Mouse (Mus musculus): ENCODE measurements around the gene Mrrf. TPM values are rescaled to one million over a fixed set of nuclear protein-coding genes. Genes with fewer than 3 reads are reported as not detected.

Mrrf gene
- polyA plus RNA-seq, 1 experiment from 2014 or later = 21.0 TPM

DNA sequence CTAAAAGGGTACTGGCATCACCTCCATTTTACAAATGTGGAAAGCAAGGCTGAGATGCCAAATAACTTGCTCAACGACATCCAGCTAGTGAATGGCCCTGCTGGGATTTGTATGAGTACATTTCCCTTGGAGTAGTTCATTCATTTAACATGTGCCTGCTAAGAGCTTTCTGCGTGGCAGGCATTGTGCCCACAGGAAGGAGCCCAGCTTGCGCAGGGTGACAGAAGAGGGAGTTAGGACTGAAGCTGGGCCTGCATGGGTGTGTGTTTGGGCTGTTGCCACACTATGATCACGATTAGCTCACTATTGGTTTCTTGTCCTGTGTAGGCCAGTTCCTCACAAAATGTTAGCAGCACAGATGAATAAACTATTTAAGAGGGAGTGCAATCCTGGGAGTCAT, 84.7 kb downstream of the Mrrf start:
- 58% methylated on average over 4 of the region's 4 CpGs for WGBS
- Histone ChIP-seq H3K4me1 (replicated peaks; ENCODE audit: control insufficient read depth, insufficient read depth) (peaks cover 4% of the 10 kb centered on the region; the same call in 1 of the 2 replicates), H3K27me3 (ENCODE audit: control insufficient read depth, insufficient read depth, low read length) (no peaks in the 10 kb centered on the region), H3K9me3 (ENCODE audit: control insufficient read depth, low read length) (no peaks in the 10 kb centered on the region), H3K9ac (ENCODE audit: low read length) (no peak overlapping the region), H3K27ac (replicated peaks) (no peak overlapping the region), H3K36me3 (ENCODE audit: control insufficient read depth, insufficient read depth, low read length) (no peaks in the 10 kb centered on the region), H3K4me2 (replicated peaks; ENCODE audit: low read depth) (no peak overlapping the region), H3K4me3 (ENCODE audit: low read depth, low read length) (no peak overlapping the region)
- TF ChIP-seq CTCF (IDR thresholded peaks at IDR 0.05; ENCODE audit: low read depth) (no peak), EP300 (optimal IDR thresholded peaks at IDR 0.05) (no peak)
- no peak for DNase-seq (ENCODE audit: low spot score)
- no peak for ATAC-seq (ENCODE audit: low FRiP score, low TSS enrichment)

GRCm38 (mm10) chr2:36222168-36222848, 86.1 kb downstream of the Mrrf start:
- no peak overlapping the region for H3K4me3 ChIP-seq (ENCODE audit: low read depth, low read length)
- H3K27me3 ChIP-seq (ENCODE audit: control insufficient read depth, insufficient read depth, low read length) = no peaks in the 10 kb centered on the region
- no peak overlapping the region for H3K4me2 ChIP-seq (replicated peaks; ENCODE audit: low read depth)
- H3K4me1 ChIP-seq (replicated peaks; ENCODE audit: control insufficient read depth, insufficient read depth) = no peaks in the 10 kb centered on the region; the same call in 1 of the 2 replicates
- 57% methylated on average over 7 of the region's 7 CpGs for WGBS
- H3K36me3 ChIP-seq (ENCODE audit: control insufficient read depth, insufficient read depth, low read length) = no peaks in the 10 kb centered on the region
- no peak for DNase-seq (ENCODE audit: low spot score)
- H3K27ac ChIP-seq (replicated peaks) = no peak overlapping the region
- no peak for TF ChIP-seq EP300 (optimal IDR thresholded peaks at IDR 0.05)
- TF ChIP-seq CTCF (IDR thresholded peaks at IDR 0.05; ENCODE audit: low read depth) = no peak
- H3K9ac ChIP-seq (ENCODE audit: low read length) = no peak overlapping the region
- no peaks in the 10 kb centered on the region for H3K9me3 ChIP-seq (ENCODE audit: control insufficient read depth, low read length)
- no peak for ATAC-seq (ENCODE audit: low FRiP score, low TSS enrichment)

- Histone ChIP-seq H3K9ac (ENCODE audit: low read length) (no peak overlapping the region), H3K36me3 (ENCODE audit: control insufficient read depth, insufficient read depth, low read length) (no peaks in the 10 kb centered on the region), H3K9me3 (ENCODE audit: control insufficient read depth, low read length) (no peaks in the 10 kb centered on the region), H3K4me3 (ENCODE audit: low read depth, low read length) (no peak overlapping the region), H3K27ac (replicated peaks) (peak overlapping the region; percentile 20; the same call in 1 of the 2 replicates), H3K27me3 (ENCODE audit: control insufficient read depth, insufficient read depth, low read length) (no peaks in the 10 kb centered on the region), H3K4me1 (replicated peaks; ENCODE audit: control insufficient read depth, insufficient read depth) (no peaks in the 10 kb centered on the region), H3K4me2 (replicated peaks; ENCODE audit: low read depth) (no peak overlapping the region)
- TF ChIP-seq EP300 (optimal IDR thresholded peaks at IDR 0.05) (no peak), CTCF (IDR thresholded peaks at IDR 0.05; ENCODE audit: low read depth) (no peak)
- DNase-seq (ENCODE audit: low spot score) (no peak), ATAC-seq (ENCODE audit: low FRiP score, low TSS enrichment) (no peak)
Measured at GRCm38 (mm10) chr2:36223436-36223835, 87.2 kb downstream of the Mrrf start.

DNA sequence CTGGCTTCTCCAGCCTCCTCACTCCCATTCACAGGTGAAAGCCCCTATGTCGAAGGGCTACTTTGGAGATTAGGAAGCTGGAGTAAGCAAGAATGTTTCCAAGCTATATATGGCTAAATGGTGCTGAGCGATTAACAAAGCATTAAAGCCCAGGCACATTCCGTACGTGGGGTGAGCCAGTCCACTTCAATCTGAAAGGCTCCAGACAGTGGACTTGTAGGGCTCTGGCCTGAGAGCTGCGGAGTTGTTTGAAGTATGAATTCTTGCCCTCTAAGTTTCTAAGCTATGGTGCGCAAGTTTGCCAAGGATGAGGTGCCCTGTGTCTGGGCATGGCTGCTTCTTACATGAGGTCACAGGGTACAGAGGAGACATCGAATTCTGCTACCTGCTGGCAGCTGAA, 88.0 kb downstream of the Mrrf start:
- Histone ChIP-seq H3K27ac (replicated peaks) (peak overlapping the region; percentile 30; the same call in 1 of the 2 replicates), H3K36me3 (ENCODE audit: control insufficient read depth, insufficient read depth, low read length) (no peaks in the 10 kb centered on the region), H3K9me3 (ENCODE audit: control insufficient read depth, low read length) (no peaks in the 10 kb centered on the region), H3K4me1 (replicated peaks; ENCODE audit: control insufficient read depth, insufficient read depth) (no peaks in the 10 kb centered on the region), H3K9ac (ENCODE audit: low read length) (no peak overlapping the region), H3K4me3 (ENCODE audit: low read depth, low read length) (no peak overlapping the region), H3K4me2 (replicated peaks; ENCODE audit: low read depth) (no peak overlapping the region), H3K27me3 (ENCODE audit: control insufficient read depth, insufficient read depth, low read length) (no peaks in the 10 kb centered on the region)
- TF ChIP-seq CTCF (IDR thresholded peaks at IDR 0.05; ENCODE audit: low read depth) (no peak), EP300 (optimal IDR thresholded peaks at IDR 0.05) (peak; percentile 60)
- no peak for DNase-seq (ENCODE audit: low spot score)
- WGBS = 67% methylated on average over 7 of the region's 7 CpGs
- ATAC-seq (ENCODE audit: low FRiP score, low TSS enrichment) = 0 out of 2 replicates have a peak, but pooled peaks have one; percentile 31

DNA sequence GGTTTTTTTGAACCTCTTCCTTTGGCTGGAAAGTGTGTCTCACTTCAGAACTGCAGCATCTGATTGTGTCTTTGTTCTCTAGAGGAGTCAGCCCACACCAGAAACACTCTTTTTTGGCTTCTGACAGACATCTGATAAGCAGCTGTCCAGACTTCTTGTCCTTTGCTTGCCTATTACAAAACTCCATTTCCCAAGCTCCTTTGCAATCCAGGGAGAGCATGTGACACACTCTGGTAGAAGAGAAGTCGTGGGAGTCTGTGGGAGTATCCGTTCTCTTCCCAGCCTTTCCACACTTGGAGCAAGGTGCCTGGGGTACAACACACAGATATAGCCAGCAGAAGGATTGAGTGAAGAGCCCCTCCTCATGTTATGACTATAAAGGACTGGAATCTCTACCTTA, 88.4 kb downstream of the Mrrf start:
- no peaks in the 10 kb centered on the region for H3K9me3 ChIP-seq (ENCODE audit: control insufficient read depth, low read length)
- H3K4me3 ChIP-seq (ENCODE audit: low read depth, low read length) = no peak overlapping the region
- TF ChIP-seq EP300 (optimal IDR thresholded peaks at IDR 0.05) = no peak
- no peak for TF ChIP-seq CTCF (IDR thresholded peaks at IDR 0.05; ENCODE audit: low read depth)
- 20% methylated on average over 2 of the region's 2 CpGs for WGBS
- no peaks in the 10 kb centered on the region for H3K36me3 ChIP-seq (ENCODE audit: control insufficient read depth, insufficient read depth, low read length)
- H3K9ac ChIP-seq (ENCODE audit: low read length) = no peak overlapping the region
- H3K27ac ChIP-seq (replicated peaks) = peak overlapping the region; percentile 30; the same call in 1 of the 2 replicates
- no peak for DNase-seq (ENCODE audit: low spot score)
- no peak overlapping the region for H3K4me2 ChIP-seq (replicated peaks; ENCODE audit: low read depth)
- ATAC-seq (ENCODE audit: low FRiP score, low TSS enrichment) = no peak
- no peaks in the 10 kb centered on the region for H3K27me3 ChIP-seq (ENCODE audit: control insufficient read depth, insufficient read depth, low read length)
- H3K4me1 ChIP-seq (replicated peaks; ENCODE audit: control insufficient read depth, insufficient read depth) = no peaks in the 10 kb centered on the region

- peak within 1 kb of the TSS; percentile 73 for H3K9ac ChIP-seq (ENCODE audit: low read length)
- ATAC-seq (ENCODE audit: low FRiP score, low TSS enrichment) (0 out of 2 replicates have a peak, but pooled peaks have one; percentile 30), DNase-seq (ENCODE audit: low spot score) (peak; percentile 57)
- under 1% methylated on average over 18 of the region's 18 CpGs for WGBS
- H3K4me1 ChIP-seq (replicated peaks; ENCODE audit: control insufficient read depth, insufficient read depth) = peaks cover under 1% of the 10 kb centered on the region
- H3K4me2 ChIP-seq (replicated peaks; ENCODE audit: low read depth) = peak within 1 kb of the TSS; percentile 74
- H3K4me3 ChIP-seq (ENCODE audit: low read depth, low read length) = peak within 1 kb of the TSS; percentile 57
- no peaks in the 10 kb centered on the region for H3K36me3 ChIP-seq (ENCODE audit: control insufficient read depth, insufficient read depth, low read length)
- H3K9me3 ChIP-seq (ENCODE audit: control insufficient read depth, low read length) = no peaks in the 10 kb centered on the region
- no peaks in the 10 kb centered on the region for H3K27me3 ChIP-seq (ENCODE audit: control insufficient read depth, insufficient read depth, low read length)
- peak within 1 kb of the TSS; percentile 70 for H3K27ac ChIP-seq (replicated peaks)
- TF ChIP-seq CTCF (IDR thresholded peaks at IDR 0.05; ENCODE audit: low read depth) = peak; percentile 53
- TF ChIP-seq EP300 (optimal IDR thresholded peaks at IDR 0.05) = no peak
Measured at GRCm38 (mm10) chr2:36230366-36230765, 94.2 kb downstream of the Mrrf start, which contains the start of gene Ptgs1. Gene Ptgs1 (plus strand): TSS chr2:36230426.
